Mouse (Mus musculus): ENCODE measurements around the gene Vmn2r49. TPM values are rescaled to one million over a fixed set of nuclear protein-coding genes. Genes with fewer than 3 reads are reported as not detected.

The Vmn2r49 gene
- polyA plus RNA-seq (2015; fragmentation: Nextera tagmentation; extraction: Ambion mirVana), result not detected in 2 replicates

DNA sequence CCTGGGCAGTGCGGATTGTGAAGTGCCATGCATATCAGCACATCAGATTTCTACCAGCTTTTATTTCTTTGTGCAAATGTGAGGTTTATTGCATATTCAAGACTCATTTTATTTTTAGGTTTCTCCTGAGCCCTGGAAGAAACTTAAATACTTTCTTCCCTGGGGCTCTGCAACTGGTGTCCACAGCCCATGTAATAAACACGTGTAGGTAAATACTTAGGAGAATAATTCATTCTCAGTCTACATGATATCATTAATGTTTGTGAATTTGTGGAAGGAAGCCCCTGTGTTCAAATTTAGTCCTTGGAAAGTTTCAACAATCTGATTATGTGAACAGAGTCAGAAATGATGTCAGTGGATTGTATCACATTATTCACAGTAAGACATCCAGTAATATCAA, at the start of gene Vmn2r49:
Vmn2r49 (minus strand) TSS at position 101 of the 400 bp plus-strand sequence.

DNA sequence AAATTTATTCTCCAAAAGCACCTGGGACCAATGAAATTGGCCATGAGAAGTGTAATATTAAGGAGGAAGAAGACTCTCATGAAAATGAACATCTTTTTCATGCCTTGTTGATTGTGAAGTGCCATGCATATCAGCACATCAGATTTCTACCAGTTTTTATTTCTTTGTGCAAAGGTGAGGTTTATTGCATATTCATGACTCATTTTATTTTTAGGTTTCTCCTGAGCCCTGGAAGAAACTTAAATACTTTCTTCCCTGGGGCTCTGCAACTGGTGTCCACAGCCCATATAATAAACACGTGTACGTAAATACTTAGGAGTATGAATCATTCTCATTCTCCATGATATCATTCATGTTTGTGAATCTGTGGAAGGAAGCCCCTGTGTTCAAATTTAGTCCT, 38.6 kb downstream of the Vmn2r49 start, which contains the start of gene Vmn2r48:
Vmn2r48 (minus strand) TSS at position 101 of the 400 bp plus-strand sequence.

Other genes starting within 250 kb of the Vmn2r49 start
- gene Vmn2r46, start 221.7 kb downstream of the Vmn2r49 start, polyA plus RNA-seq (2015; fragmentation: Nextera tagmentation; extraction: Ambion mirVana), result not detected in 2 replicates
- gene Vmn2r47, start 150.9 kb downstream of the Vmn2r49 start, polyA plus RNA-seq (2015; fragmentation: Nextera tagmentation; extraction: Ambion mirVana), result not detected in 2 replicates
- gene Vmn2r48, start 38.7 kb downstream of the Vmn2r49 start, polyA plus RNA-seq (2015; fragmentation: Nextera tagmentation; extraction: Ambion mirVana), result not detected in 2 replicates
- gene Vmn2r50, start 61.0 kb upstream of the Vmn2r49 start, polyA plus RNA-seq (2015; fragmentation: Nextera tagmentation; extraction: Ambion mirVana), result not detected in 2 replicates
- not detected in 2 replicates for gene Vmn2r51, start 113.5 kb upstream of the Vmn2r49 start, polyA plus RNA-seq (2015; fragmentation: Nextera tagmentation; extraction: Ambion mirVana)
- not detected in 2 replicates for gene Vmn2r52, start 184.3 kb upstream of the Vmn2r49 start, polyA plus RNA-seq (2015; fragmentation: Nextera tagmentation; extraction: Ambion mirVana)

Data from urinary bladder, postnatal 0 days (tissue).